Mouse (Mus musculus): ENCODE data around the gene Tpp1.

- no peak for TF ChIP-seq EP300 (IDR thresholded peaks at IDR 0.05; ENCODE audit: low read depth)
- no peak for TF ChIP-seq CTCF (IDR thresholded peaks at IDR 0.05; ENCODE audit: low read depth)
Observed at GRCm38 (mm10) chr7:105740851-105741250, 11.2 kb downstream of the Tpp1 start.
